Mouse (Mus musculus) liver, embryonic 14.5 days (tissue): ENCODE data around the gene Gm9736. TPM values are rescaled to one million over a fixed set of nuclear protein-coding genes. Genes with fewer than 3 reads are reported as not detected.
"Not testable (repeated sequence)": the region's sequence is repeated elsewhere in the genome, so short reads cannot be mapped to it uniquely, and the experiment has no call there.

ENCODE experiments used
- ATAC-seq: fragments of 200-750 bp; cut with Nextera tagmentation; 2 replicates; pipeline ENCODE4 v1.8.0; 2017; ENCODE audit warnings: moderate number of reproducible peaks, mild to moderate bottlenecking, moderate library complexity; ENCODE audit not compliant: insufficient read depth
- DNase-seq, 3 experiments: peaks; one replicate each; pipeline ENCODE4 v3.0.0-alpha.2; 2012 to 2013; ENCODE audit warnings: low read depth in 3 of 3, low spot score in 3 of 3
- H3K27ac ChIP-seq: fragments of 300-500 bp; sonication (generic); 2 replicates; pipeline ENCODE4 v1.5.1; 2014; ENCODE audit warnings: moderate library complexity, mild to moderate bottlenecking, control low read depth, inconsistent platforms
- H3K27me3 ChIP-seq: fragments of 300-500 bp; sonication (generic); 2 replicates; pipeline ENCODE4 v1.6.1; 2014; ENCODE audit warnings: mild to moderate bottlenecking, low read length, moderate library complexity; ENCODE audit not compliant: control insufficient read depth, insufficient read depth
- H3K36me3 ChIP-seq: fragments of 300-500 bp; sonication (generic); replicated peaks from 2 replicates; pipeline ENCODE4 v1.6.1; 2014; ENCODE audit warnings: low read depth; ENCODE audit not compliant: control insufficient read depth, insufficient read depth
- H3K4me1 ChIP-seq, 2 experiments: fragments of 200-500 bp in 1 of 2; fragments of 300-500 bp in 1 of 2; sonication (generic) in 1 of 2; replicated peaks; 2 replicates each; pipeline ENCODE4 v1.6.1; 2012 to 2014; ENCODE audit warnings: antibody characterized with exemption in 1 of 2, inconsistent platforms in 1 of 2, low read length in 1 of 2; ENCODE audit not compliant: control insufficient read depth in 2 of 2, insufficient read depth in 2 of 2
- H3K4me2 ChIP-seq: fragments of 300-500 bp; sonication (generic); 2 replicates; pipeline ENCODE4 v1.6.1; 2014; ENCODE audit warnings: low read depth, mild to moderate bottlenecking, control low read depth, moderate library complexity
- H3K4me3 ChIP-seq, 2 experiments: fragments of 200-500 bp in 1 of 2; fragments of 300-500 bp in 1 of 2; sonication (generic) in 1 of 2; 2 replicates each; pipeline ENCODE4 v1.5.1; 2012 to 2014; ENCODE audit warnings: low read depth in 2 of 2, low read length in 2 of 2, mild to moderate bottlenecking in 2 of 2, control low read depth in 1 of 2, inconsistent platforms in 1 of 2, moderate library complexity in 1 of 2; ENCODE audit not compliant: insufficient read depth in 1 of 2
- H3K9ac ChIP-seq: fragments of 300-500 bp; sonication (generic); replicated peaks from 2 replicates; pipeline ENCODE4 v1.6.1; 2014; ENCODE audit warnings: mild to moderate bottlenecking, control low read depth, moderate library complexity
- H3K9me3 ChIP-seq: fragments of 300-500 bp; sonication (generic); 2 replicates; pipeline ENCODE4 v1.6.1; 2016; ENCODE audit warnings: low read length, mixed read lengths; ENCODE audit not compliant: control insufficient read depth
- CTCF ChIP-seq: IDR thresholded peaks from 2 replicates; pipeline ENCODE4 v1.5.1; 2016; ENCODE audit warnings: antibody characterized with exemption, low read depth, control low read depth
- EP300 ChIP-seq: IDR thresholded peaks from 2 replicates; pipeline ENCODE4 v1.6.1; 2016; ENCODE audit warnings: antibody characterized with exemption, low read depth
- WGBS: fragments of 180-500 bp; shearing (Covaris S2); extraction: QIAGEN DNeasy Blood & Tissue Kit; methylation state at CpG from one replicate; pipeline ENCODE4 v1.1.7; 2014; ENCODE audit not compliant: insufficient replicate concordance; 5-methylcytosine and 5-hydroxymethylcytosine counted together
- polyA plus RNA-seq, 2 experiments: library from polyadenylated mRNA; depleted of rRNA in 1 of 2; stranded (reverse) in 1 of 2; unstranded in 1 of 2; fragments of >200 nt; fragmentation: Nextera tagmentation in 1 of 2; extraction: Ambion mirVana in 1 of 2; gene quantifications; 2 replicates each; pipeline versions ENCODE4 v1.2.1 to v1.2.3; 2012 to 2014

The Gm9736 gene
- polyA plus RNA-seq (2012; rRNA removed) (not detected in 2 replicates), polyA plus RNA-seq (2014; fragmentation: Nextera tagmentation; extraction: Ambion mirVana) (not detected in 2 replicates)

DNA sequence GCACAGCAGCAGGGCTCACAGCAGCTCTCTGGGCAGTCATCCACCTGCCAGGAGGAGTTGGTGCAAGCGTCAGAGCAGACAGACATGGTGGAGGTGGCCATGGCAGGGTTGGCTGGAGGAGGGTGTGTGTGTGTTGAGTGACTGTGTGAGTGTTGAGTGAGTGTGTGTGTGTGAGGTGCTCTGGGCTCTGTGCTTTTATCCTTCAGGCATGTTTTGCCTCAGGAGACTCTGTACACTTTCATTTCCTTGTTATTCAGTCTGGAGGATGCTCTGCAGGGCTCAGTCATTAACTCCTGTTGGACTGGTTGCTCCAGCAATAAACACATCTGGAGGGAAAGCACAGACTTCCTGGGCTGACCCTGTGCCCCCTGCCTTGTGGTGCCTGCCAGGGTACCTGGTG is at the start of gene Gm9736:
TSS of gene Gm9736 (minus strand) at position 101 of the 400 bp plus-strand sequence.
- 60% methylated on average over 1 of the region's 1 CpGs for WGBS
- not testable (repeated sequence) for DNase-seq, H3K36me3 ChIP-seq, H3K9ac ChIP-seq, H3K4me3 ChIP-seq, ATAC-seq, H3K4me2 ChIP-seq, H3K27me3 ChIP-seq, H3K9me3 ChIP-seq, H3K27ac ChIP-seq, H3K4me1 ChIP-seq

DNA sequence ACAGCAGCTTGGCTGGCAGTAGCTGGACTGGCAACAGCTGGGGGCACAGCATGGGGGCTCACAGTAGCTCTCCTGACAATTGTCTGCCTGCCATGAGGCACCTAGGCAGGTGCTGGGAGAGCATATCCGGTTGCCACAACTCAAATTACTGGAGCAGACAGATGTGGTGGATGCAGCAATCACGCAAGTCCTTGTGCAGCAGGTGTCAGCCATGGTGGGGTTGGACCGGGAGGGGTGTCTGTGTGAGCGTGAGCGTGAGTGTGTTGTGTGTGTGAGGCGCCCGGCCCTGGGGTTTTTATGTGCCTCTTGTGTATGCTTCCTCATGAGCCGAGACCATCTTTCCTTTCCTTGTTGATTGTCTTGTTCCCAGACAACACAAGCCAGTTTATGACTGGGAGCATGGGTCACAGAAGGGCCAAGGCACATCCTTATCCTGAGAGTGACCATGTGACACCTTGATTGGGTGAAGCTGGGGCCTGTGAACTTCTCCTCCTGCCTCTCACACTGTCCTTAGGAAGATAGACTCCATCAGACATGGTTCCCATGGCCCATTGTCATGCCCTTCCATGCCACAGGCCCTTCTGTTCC is 47.9 kb upstream of the Gm9736 start, which contains the start of gene Gm19668:
TSS of gene Gm19668 (minus strand) at position 213 of the 588 bp plus-strand sequence.
- H3K9me3 ChIP-seq: no peaks in the 10 kb centered on the region
- no peak within 1 kb of the TSS for H3K4me2 ChIP-seq
- no peaks in the 10 kb centered on the region for H3K36me3 ChIP-seq
- no peak within 1 kb of the TSS for H3K9ac ChIP-seq
- H3K4me1 ChIP-seq: no peaks in the 10 kb centered on the region
- TF ChIP-seq CTCF: no peak
- no peak for TF ChIP-seq EP300
- H3K27ac ChIP-seq: no peak within 1 kb of the TSS
- WGBS: 46% methylated on average over 8 of the region's 8 CpGs
- no peaks in the 10 kb centered on the region for H3K27me3 ChIP-seq
- DNase-seq (no peak), ATAC-seq (no peak)
- no peak within 1 kb of the TSS for H3K4me3 ChIP-seq

DNA sequence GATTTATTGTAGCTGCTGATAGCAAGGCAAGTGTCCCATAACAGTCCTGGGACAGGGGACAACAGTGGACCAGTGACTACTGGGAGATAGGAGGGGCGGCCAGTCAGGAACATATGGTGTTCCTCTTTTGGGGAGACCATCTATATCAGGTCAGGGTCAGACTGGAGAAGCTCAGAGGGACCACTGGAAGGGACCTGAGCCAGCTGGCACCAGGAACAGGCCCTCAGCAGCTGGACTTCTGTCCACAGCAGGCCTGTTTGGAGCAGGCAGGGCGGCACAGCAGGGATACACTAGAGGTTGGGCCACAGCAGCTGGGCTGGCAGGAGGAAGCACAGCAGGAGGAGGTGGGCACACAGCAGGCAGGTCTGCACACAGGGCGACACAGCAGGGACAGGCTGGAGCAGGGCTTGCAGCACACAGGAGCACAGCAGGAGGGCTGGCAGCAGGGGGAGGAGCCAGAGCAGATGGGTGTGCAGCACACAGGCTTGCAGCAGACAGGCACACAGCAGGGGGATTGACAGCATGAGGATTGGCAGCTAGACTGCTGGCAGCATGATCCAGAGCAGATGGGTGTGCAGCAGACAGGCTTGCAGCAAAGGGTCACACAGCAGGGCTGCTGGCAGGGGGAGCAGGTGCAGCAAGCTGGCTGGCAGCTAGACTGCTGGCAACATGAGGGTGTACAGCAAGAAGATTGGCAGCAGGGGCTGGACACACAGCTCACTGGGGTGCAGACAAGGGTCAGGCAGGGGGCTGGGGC is 47.2 kb upstream of the Gm9736 start:
- ATAC-seq, H3K27me3 ChIP-seq, H3K9ac ChIP-seq, H3K4me3 ChIP-seq, H3K27ac ChIP-seq, DNase-seq, H3K9me3 ChIP-seq, H3K4me2 ChIP-seq, H3K36me3 ChIP-seq, H3K4me1 ChIP-seq: not testable (repeated sequence)
- 48% methylated on average over 3 of the region's 3 CpGs for WGBS

DNA sequence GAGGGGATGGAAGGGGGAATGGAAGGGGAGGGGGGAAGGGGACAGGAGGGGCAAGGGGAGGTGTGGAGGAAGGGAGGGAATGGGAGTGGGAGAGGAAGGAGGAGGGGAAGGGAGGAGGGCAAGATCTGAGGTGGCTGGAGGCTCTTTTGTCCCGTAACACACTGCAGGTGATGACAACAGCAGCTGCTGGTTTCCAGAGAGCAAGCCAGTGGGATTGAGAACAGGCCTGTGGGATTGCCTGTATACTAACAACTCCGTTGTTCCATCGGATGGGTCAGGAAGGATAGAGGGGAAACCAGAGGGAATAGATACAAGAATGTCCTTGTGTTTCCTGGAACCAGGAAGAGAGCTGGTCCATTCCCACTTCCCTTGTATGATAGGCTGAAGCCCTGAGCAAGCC is 46.5 kb upstream of the Gm9736 start:
- Histone ChIP-seq H3K36me3 (no peaks in the 10 kb centered on the region), H3K9me3 (no peaks in the 10 kb centered on the region), H3K4me2 (no peak overlapping the region), H3K27ac (no peak overlapping the region), H3K4me3 (no peak overlapping the region), H3K27me3 (no peaks in the 10 kb centered on the region), H3K4me1 (no peaks in the 10 kb centered on the region), H3K9ac (no peak overlapping the region)
- ATAC-seq (no peak), DNase-seq (no peak)
- TF ChIP-seq CTCF: no peak
- WGBS: 20% methylated on average over 3 of the region's 3 CpGs

DNA sequence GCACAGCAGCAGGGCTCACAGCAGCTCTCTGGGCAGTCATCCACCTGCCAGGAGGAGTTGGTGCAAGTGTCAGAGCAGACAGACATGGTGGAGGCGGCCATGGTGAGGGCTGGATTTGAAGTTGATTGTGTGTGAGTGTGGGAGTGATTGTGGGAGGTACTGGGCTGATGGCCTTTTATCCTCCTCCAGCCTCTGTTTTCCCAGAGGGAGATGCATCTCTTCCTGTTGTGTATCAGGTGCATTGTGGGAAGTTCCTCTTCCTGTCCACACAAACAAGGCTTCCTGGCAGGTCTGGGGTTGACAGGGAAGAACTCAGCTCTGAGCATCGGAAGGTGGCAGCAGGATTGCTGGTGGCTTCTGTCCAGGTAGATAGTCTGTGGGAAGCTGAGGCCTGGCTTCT is 43.8 kb upstream of the Gm9736 start, which contains the start of gene Gm9639:
TSS of gene Gm9639 (minus strand) at position 101 of the 400 bp plus-strand sequence.
- Histone ChIP-seq H3K4me1 (no peaks in the 10 kb centered on the region), H3K27ac (no peak within 1 kb of the TSS), H3K36me3 (no peaks in the 10 kb centered on the region), H3K4me3 (no peak within 1 kb of the TSS), H3K9ac (no peak within 1 kb of the TSS), H3K9me3 (no peaks in the 10 kb centered on the region), H3K4me2 (no peak within 1 kb of the TSS), H3K27me3 (no peaks in the 10 kb centered on the region)
- DNase-seq: no peak
- WGBS: 33% methylated on average over 2 of the region's 2 CpGs
- ATAC-seq: no peak
- TF ChIP-seq CTCF: no peak
